Mouse (Mus musculus): Measurements from ENCODE around the gene Ncan.

The Ncan gene

GRCm38 (mm10) chr8:70129309-70129952 is 8.8 kb upstream of the Ncan start:
- DNase-seq (ENCODE audit: low read depth, low spot score): no peak

GRCm38 (mm10) chr8:70128435-70128834 is 7.8 kb upstream of the Ncan start:
- DNase-seq (ENCODE audit: low read depth, low spot score): no peak

- DNase-seq (ENCODE audit: low read depth, low spot score): no peak
Observed at GRCm38 (mm10) chr8:70124992-70125391, 4.3 kb upstream of the Ncan start.

- DNase-seq (ENCODE audit: low read depth, low spot score): peak; percentile 31
Observed at GRCm38 (mm10) chr8:70122863-70123262, 2.2 kb upstream of the Ncan start.

- no peak for DNase-seq (ENCODE audit: low read depth, low spot score)
Observed at GRCm38 (mm10) chr8:70118726-70119700, 1.7 kb downstream of the Ncan start.

GRCm38 (mm10) chr8:70117611-70118010 is 3.1 kb downstream of the Ncan start:
- peak; percentile 25 for DNase-seq (ENCODE audit: low read depth, low spot score)

- DNase-seq (ENCODE audit: low read depth, low spot score): no peak
Observed at GRCm38 (mm10) chr8:70114892-70115291, 5.8 kb downstream of the Ncan start.

GRCm38 (mm10) chr8:70114488-70114887 is 6.2 kb downstream of the Ncan start:
- no peak for DNase-seq (ENCODE audit: low read depth, low spot score)

GRCm38 (mm10) chr8:70112401-70113016 is 8.2 kb downstream of the Ncan start:
- DNase-seq (ENCODE audit: low read depth, low spot score): no peak

GRCm38 (mm10) chr8:70111192-70111795 is 9.4 kb downstream of the Ncan start:
- DNase-seq (ENCODE audit: low read depth, low spot score): no peak

GRCm38 (mm10) chr8:70110451-70110850 is 10.2 kb downstream of the Ncan start:
- DNase-seq (ENCODE audit: low read depth, low spot score): no peak

GRCm38 (mm10) chr8:70104922-70105321 is 15.8 kb downstream of the Ncan start:
- no peak for DNase-seq (ENCODE audit: low read depth, low spot score)

- peak; percentile 73 for DNase-seq (ENCODE audit: low read depth, low spot score)
Observed at GRCm38 (mm10) chr8:70104506-70104905, 16.2 kb downstream of the Ncan start.

GRCm38 (mm10) chr8:70100241-70100640 is 20.4 kb downstream of the Ncan start:
- DNase-seq (ENCODE audit: low read depth, low spot score): no peak

GRCm38 (mm10) chr8:70099276-70099675 is 21.4 kb downstream of the Ncan start:
- no peak for DNase-seq (ENCODE audit: low read depth, low spot score)

GRCm38 (mm10) chr8:70092786-70093185 is 27.9 kb downstream of the Ncan start:
- no peak for DNase-seq (ENCODE audit: low read depth, low spot score)

- DNase-seq (ENCODE audit: low read depth, low spot score): no peak
Observed at GRCm38 (mm10) chr8:70089296-70089960, 31.2 kb downstream of the Ncan start.

GRCm38 (mm10) chr8:70087836-70088650 is 32.6 kb downstream of the Ncan start:
- no peak for DNase-seq (ENCODE audit: low read depth, low spot score)

GRCm38 (mm10) chr8:70087237-70087636 is 33.4 kb downstream of the Ncan start:
- no peak for DNase-seq (ENCODE audit: low read depth, low spot score)

- no peak for DNase-seq (ENCODE audit: low read depth, low spot score)
Observed at GRCm38 (mm10) chr8:70086151-70086550, 34.5 kb downstream of the Ncan start.
